Mouse (Mus musculus): ENCODE results near the gene Ccdc91. TPM values are rescaled to one million over a fixed set of nuclear protein-coding genes. Genes with fewer than 3 reads are reported as not detected.
A peak's percentile ranks its signal among the peaks of the same experiment; 100 is the strongest.

Ccdc91 gene
- 10 to 100 TPM; 53.6 to 55.4 TPM for total RNA-seq (2021)
- long read RNA-seq, experiment 1, transcript Ccdc91-201 (13 exons, 2,459 nt), result major isoform, 79 of 107 reads
- long read RNA-seq, experiment 1, partial matches to known transcripts, result 4 of 107 reads
- long read RNA-seq, experiment 1, other reads (novel, unspliced or antisense), result 24 of 107 reads
- long read RNA-seq, experiment 2, transcript Ccdc91-201 (13 exons, 2,459 nt), result major isoform, 88 of 122 reads
- long read RNA-seq, experiment 2, partial matches to known transcripts, result 6 of 122 reads
- long read RNA-seq, experiment 2, other reads (novel, unspliced or antisense), result 28 of 122 reads

GRCm38 (mm10) chr6:147475727-147476613 lies at the start of gene Ccdc91:
Gene Ccdc91, plus strand, starts transcription at chr6:147475828.
- DNase-seq, result peak; percentile 92

- no peak for DNase-seq
These were observed 48.6 kb upstream of the Ccdc91 start for GRCm38 (mm10) chr6:147426927-147427487.

- DNase-seq, result peak; percentile 12
These were observed 19.9 kb upstream of the Ccdc91 start for GRCm38 (mm10) chr6:147455775-147456174.

DNA sequence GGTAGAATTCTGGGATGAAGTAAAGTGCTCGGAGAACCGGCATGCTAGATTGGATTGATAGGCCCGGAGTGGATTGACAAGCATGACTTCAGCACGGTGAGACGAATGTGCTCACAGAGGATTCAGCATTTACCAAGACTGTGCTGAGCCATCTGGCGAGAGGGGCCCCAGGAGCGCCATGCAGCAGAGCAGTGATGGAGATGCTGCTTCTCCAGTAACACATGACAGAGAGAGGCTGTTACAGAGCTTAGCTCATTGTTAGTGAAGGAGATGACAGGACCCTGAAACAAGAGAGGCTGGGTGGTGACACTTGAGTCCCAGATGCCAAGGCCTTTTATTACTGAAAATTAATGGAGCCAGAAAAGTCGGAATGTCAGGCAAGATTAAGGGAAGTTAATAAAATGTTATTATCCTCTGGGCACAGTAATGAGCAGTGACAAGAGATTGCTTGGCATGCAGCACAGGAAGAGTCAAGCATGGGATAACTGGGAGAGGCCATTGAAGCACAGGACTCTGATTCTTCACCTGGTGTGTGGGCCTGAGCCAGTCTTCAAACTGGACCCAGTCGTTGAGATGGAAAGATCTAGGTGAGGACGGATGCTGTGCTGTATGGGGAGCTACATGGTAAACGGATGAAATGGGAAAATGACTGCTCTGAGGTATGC lies 16.9 kb upstream of the Ccdc91 start:
- DNase-seq, result no peak

- DNase-seq, result no peak
These were observed 5.6 kb upstream of the Ccdc91 start for GRCm38 (mm10) chr6:147470016-147470415.

DNA sequence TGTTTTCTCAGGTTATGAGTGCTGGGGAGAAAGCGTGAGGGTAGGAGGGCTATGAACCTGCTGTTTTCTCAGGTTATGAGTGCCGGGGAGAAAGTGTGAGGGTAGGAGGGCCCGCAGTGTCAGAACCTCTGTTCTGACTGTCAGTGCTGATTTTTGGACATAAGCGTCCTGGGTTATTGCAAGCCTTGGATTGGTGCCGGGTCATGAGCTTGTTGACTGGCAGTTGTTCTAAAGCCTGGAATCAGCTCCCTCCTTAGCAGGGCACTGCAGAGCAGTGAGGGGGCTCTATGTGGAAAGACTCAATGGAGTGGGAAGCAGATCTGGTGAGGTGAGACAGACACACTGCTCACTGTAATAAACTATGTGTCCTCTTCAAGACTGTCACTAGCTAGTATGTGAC lies 5.5 kb downstream of the Ccdc91 start:
- peak; percentile 9 for DNase-seq

DNA sequence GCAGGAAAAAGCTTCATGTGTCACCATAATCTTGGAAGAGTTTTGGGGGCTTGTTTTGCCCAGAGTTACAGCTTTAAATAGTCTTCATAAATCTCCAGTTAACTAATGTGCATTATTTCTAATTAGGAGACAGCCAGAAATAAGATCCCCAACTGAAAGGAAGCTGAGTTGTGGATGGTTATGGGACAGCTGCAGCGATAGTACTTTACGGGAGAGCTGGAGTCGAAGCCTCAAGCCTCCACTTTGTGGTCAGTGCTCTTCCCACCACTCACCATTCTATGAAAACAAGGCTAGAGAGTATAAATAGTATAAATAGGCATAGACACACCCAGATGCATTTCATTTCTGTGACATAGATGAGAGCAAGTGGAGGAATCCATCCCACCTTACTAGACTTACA lies 14.5 kb downstream of the Ccdc91 start:
- no peak for DNase-seq

DNA sequence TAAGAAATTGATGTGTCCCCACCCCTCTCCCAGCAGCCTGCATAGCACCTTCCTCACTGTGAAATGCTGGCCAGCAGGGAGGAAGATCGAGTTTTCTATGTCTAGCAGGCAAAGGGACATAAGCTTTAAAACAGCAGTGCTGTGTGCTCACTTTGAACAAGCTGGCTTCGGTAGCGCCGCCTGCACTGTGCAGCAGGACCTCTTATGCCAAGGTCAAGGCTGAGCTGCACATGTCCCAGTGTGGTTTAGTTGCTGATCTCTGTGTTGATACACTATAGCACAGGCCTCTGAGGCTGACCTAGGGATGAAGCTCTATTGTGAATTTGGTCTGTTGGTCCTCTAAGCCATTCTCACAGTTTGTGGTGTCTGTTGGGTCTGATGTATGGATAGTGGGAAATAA lies 16.9 kb downstream of the Ccdc91 start:
- DNase-seq, result no peak

GRCm38 (mm10) chr6:147501439-147501838 lies 25.8 kb downstream of the Ccdc91 start:
- DNase-seq, result peak; percentile 21

- DNase-seq, result peak; percentile 33
These were observed 30.4 kb downstream of the Ccdc91 start for GRCm38 (mm10) chr6:147506074-147506473.

GRCm38 (mm10) chr6:147506496-147506895 lies 30.9 kb downstream of the Ccdc91 start:
- DNase-seq, result no peak

DNA sequence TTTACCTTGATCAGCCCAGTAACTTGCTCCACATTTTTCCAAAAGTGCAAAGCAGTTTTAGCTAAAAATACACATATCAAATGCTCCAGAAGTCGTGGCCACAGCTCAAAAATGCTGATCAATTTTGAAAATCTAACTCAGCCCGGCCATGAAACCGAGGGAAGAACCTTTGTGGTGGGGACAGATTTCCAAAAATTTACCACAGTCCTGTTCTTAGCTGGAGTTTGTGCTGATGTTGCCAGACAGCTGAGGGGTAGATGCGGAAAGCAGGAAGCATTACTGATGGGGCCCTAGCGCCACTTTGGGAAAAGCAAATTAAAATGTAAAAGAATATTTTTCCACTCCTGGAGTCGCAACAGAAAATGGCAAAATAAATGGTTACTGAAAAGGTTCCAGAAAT lies 31.6 kb downstream of the Ccdc91 start:
- DNase-seq, result no peak

DNA sequence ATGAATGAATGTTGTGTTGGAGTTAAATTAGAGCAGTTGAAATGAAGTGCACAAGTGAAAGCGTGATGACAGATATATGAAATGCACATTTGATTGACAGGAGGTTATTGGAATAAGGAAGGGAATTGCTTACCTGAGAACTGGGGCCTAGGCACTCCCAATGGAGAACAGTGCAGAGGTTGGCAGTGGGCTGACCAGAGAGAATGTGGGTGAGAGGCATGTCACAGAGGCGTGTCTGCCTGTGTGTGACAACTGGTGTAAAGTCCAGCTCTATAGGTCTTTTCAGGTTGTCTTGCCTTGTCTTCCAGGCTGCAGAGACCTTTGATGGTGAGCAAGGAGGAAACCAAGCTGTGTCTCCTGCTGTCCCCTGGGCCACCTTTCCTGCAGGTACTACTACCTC lies 34.9 kb downstream of the Ccdc91 start:
- DNase-seq, result no peak

DNA sequence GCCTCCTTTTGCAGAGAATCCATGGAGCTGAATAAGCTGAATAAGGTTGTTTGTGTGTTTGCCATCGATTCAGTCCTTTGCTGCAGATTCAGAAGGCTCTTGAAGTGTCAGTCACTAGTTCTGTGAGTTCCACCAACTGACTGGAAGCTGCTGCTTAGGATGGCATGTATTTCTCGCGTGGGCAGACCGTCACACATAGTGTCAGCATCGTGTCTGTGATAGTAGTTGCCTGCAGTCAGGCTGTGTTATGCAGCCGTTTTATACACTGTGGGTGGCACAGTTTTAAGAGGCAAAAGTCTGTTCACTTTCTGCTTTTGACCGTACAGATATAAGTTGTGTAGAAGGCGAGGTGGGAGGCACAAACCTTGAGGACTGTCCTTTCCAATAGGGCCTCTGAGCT lies 42.3 kb downstream of the Ccdc91 start:
- no peak for DNase-seq

DNA sequence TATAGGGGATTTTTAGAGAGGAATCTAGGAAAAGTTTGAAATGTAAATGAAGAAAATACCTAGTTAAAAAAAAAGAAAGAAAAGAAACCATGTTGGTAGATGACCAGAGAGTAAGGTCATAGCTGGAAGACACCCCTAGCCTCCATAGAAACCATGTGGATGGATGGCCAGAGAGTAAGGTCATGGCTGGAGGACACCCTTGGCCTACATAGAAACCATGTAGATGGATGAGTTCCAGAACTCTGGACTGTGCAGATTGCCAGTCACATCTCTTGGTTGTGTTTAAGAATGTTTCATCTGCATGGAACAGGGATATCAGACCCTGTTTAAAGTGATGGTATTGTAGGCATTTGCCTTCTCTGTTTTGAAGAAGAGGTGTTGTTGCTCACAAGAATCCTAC lies 49.6 kb downstream of the Ccdc91 start:
- DNase-seq, result no peak

DNA sequence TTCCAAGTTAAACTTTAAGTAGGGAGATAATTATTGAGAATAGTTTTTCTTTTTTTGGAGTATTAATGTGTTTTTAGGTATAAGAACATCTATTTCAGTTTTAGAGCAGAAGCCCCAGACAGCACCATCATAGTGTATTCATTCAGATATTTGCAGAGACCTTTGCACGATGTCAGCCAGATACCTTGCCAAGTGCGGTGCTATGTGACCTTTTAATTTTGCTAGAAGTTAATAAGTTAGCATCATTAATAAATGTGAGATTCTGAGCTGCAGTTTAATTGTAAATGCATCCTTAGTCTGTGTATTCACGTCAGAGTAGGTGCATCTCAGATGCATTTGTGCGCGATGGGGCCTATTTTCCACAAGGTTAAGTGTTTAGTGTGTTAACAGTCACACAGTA lies 59.3 kb downstream of the Ccdc91 start:
- DNase-seq, result no peak

- DNase-seq, result no peak
These were observed 62.6 kb downstream of the Ccdc91 start for GRCm38 (mm10) chr6:147538236-147538635.

GRCm38 (mm10) chr6:147539056-147539600 lies 63.5 kb downstream of the Ccdc91 start:
- no peak for DNase-seq

GRCm38 (mm10) chr6:147540942-147541341 lies 65.3 kb downstream of the Ccdc91 start:
- no peak for DNase-seq

- DNase-seq, result peak; percentile 18
These were observed 80.0 kb downstream of the Ccdc91 start for GRCm38 (mm10) chr6:147555591-147555990.

DNA sequence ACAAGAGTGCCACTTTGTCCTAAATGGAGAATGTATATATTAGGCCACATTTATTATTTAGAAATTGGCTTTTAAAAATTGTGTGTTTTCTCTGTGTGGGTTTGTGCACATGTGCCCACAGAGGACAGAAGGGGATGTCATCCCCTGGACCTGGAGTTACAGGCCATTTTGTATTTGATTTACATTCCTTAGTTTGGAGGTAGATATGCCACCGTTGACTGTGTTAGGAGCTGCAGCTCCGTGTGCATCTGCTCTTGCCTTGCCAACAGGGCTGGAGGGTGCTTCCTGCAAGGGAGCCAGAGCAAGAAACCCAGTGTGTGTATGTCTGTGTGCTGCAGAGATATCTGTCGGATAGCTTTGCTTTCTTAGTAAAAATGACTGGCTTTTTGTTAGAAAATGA lies 83.7 kb downstream of the Ccdc91 start:
- no peak for DNase-seq

GRCm38 (mm10) chr6:147560436-147560835 lies 84.8 kb downstream of the Ccdc91 start:
- no peak for DNase-seq
